Mouse (Mus musculus): ENCODE measurements around the gene Gm21969. TPM values are rescaled to one million over a fixed set of nuclear protein-coding genes. Genes with fewer than 3 reads are reported as not detected.

Gene Gm21969
- polyA plus RNA-seq, 1 experiment from 2014 or later = 0.04 TPM

- WGBS (ENCODE audit: insufficient replicate concordance) = 71% methylated on average over 11 of the region's 11 CpGs
- H3K27ac ChIP-seq (ENCODE audit: low read depth) = no peak overlapping the region
- no peak for DNase-seq
Measured at GRCm38 (mm10) chr4:139583629-139584245, 19.2 kb upstream of the Gm21969 start.

DNA sequence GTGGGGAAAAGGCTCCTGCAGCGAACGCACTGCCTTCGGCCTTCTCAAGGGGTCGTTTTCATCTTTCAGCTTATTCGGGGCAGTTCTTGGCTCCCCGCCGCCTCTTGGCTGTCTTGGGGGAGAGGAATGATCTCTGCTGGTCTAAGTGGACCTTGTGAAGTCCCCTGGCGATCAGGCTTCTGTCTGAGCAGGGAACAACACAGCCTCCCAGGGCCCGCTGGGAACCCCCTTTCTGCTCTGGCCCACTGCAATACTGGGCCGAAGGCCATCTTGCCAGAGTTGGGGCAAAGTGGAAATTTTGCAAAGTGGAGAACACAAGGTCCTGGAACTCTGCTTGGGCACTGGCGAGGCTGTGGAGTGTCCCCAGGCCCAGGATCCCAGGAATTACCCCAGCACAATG, 18.3 kb upstream of the Gm21969 start:
- Histone ChIP-seq H3K4me3 (ENCODE audit: low read depth, low read length) (no peak overlapping the region), H3K4me1 (ENCODE audit: insufficient read depth) (peaks cover 49% of the 10 kb centered on the region), H3K27ac (ENCODE audit: low read depth) (no peak overlapping the region), H3K4me2 (ENCODE audit: low read depth, low read length) (no peak overlapping the region), H3K9ac (replicated peaks) (no peak overlapping the region), H3K36me3 (replicated peaks; ENCODE audit: insufficient read depth, low read length) (no peaks in the 10 kb centered on the region), H3K9me3 (ENCODE audit: low read length) (no peaks in the 10 kb centered on the region), H3K27me3 (ENCODE audit: insufficient read depth, low read length) (no peaks in the 10 kb centered on the region)
- TF ChIP-seq EP300 (IDR thresholded peaks at IDR 0.05; ENCODE audit: low read depth) (no peak), CTCF (IDR thresholded peaks at IDR 0.05; ENCODE audit: low read depth) (no peak)
- DNase-seq (no peak), ATAC-seq (no peak)
- WGBS (ENCODE audit: insufficient replicate concordance) = 81% methylated on average over 11 of the region's 11 CpGs

More at GRCm38 (mm10) chr4:139583629-139584245, 19.2 kb upstream of the Gm21969 start:
- H3K4me3 ChIP-seq (ENCODE audit: low read depth, low read length) = no peak overlapping the region
- H3K9me3 ChIP-seq (ENCODE audit: low read length) = no peaks in the 10 kb centered on the region
- no peak for ATAC-seq
- peak overlapping the region; percentile 21; the same call in 1 of the 2 replicates for H3K9ac ChIP-seq (replicated peaks)
- no peaks in the 10 kb centered on the region for H3K27me3 ChIP-seq (ENCODE audit: insufficient read depth, low read length)
- no peaks in the 10 kb centered on the region for H3K36me3 ChIP-seq (replicated peaks; ENCODE audit: insufficient read depth, low read length)
- peaks cover 59% of the 10 kb centered on the region for H3K4me1 ChIP-seq (ENCODE audit: insufficient read depth)
- H3K4me2 ChIP-seq (ENCODE audit: low read depth, low read length) = no peak overlapping the region
- TF ChIP-seq CTCF (IDR thresholded peaks at IDR 0.05; ENCODE audit: low read depth) = no peak
- no peak for TF ChIP-seq EP300 (IDR thresholded peaks at IDR 0.05; ENCODE audit: low read depth)

- Histone ChIP-seq H3K36me3 (replicated peaks; ENCODE audit: insufficient read depth, low read length) (no peaks in the 10 kb centered on the region), H3K9me3 (ENCODE audit: low read length) (no peaks in the 10 kb centered on the region), H3K4me1 (ENCODE audit: insufficient read depth) (peaks cover 44% of the 10 kb centered on the region), H3K4me3 (ENCODE audit: low read depth, low read length) (no peak overlapping the region), H3K27ac (ENCODE audit: low read depth) (no peak overlapping the region), H3K4me2 (ENCODE audit: low read depth, low read length) (no peak overlapping the region), H3K9ac (replicated peaks) (no peak overlapping the region), H3K27me3 (ENCODE audit: insufficient read depth, low read length) (no peaks in the 10 kb centered on the region)
- TF ChIP-seq EP300 (IDR thresholded peaks at IDR 0.05; ENCODE audit: low read depth) (no peak), CTCF (IDR thresholded peaks at IDR 0.05; ENCODE audit: low read depth) (no peak)
- ATAC-seq (peak; percentile 72), DNase-seq (peak; percentile 65)
- WGBS (ENCODE audit: insufficient replicate concordance) = 63% methylated on average over 7 of the region's 7 CpGs
Measured at GRCm38 (mm10) chr4:139585713-139586112, 17.3 kb upstream of the Gm21969 start.

DNA sequence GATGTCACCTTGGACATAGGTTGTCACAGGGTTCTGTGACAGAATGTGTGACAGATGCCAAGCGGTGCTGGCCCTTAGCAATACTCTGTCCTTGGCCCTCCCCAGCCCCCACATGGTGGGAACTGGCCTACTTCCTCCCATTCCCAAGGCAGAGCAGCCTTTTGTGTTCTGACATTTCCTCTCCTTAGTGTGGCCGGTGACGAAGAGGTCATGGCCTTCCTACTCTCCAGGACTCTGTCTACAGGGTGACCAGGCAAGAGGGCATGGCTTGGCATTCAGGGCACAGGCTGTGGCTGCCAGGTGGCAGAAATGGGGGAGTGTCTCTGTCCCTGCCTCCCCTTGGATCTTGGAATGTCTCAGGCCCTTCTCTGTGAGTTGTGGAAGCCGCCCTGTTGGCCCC, 15.6 kb upstream of the Gm21969 start:
- no peak for TF ChIP-seq CTCF (IDR thresholded peaks at IDR 0.05; ENCODE audit: low read depth)
- no peak for TF ChIP-seq EP300 (IDR thresholded peaks at IDR 0.05; ENCODE audit: low read depth)
- DNase-seq = no peak
- H3K4me1 ChIP-seq (ENCODE audit: insufficient read depth) = peaks cover 29% of the 10 kb centered on the region
- H3K4me2 ChIP-seq (ENCODE audit: low read depth, low read length) = no peak overlapping the region
- no peaks in the 10 kb centered on the region for H3K36me3 ChIP-seq (replicated peaks; ENCODE audit: insufficient read depth, low read length)
- 0 out of 2 replicates have a peak, but pooled peaks have one; percentile 13 for ATAC-seq
- WGBS (ENCODE audit: insufficient replicate concordance) = 59% methylated on average over 4 of the region's 4 CpGs
- no peak overlapping the region for H3K9ac ChIP-seq (replicated peaks)
- 0 out of 2 replicates have a peak overlapping the region, but pooled peaks have one; percentile 39 for H3K27ac ChIP-seq (ENCODE audit: low read depth)
- no peaks in the 10 kb centered on the region for H3K27me3 ChIP-seq (ENCODE audit: insufficient read depth, low read length)
- H3K9me3 ChIP-seq (ENCODE audit: low read length) = no peaks in the 10 kb centered on the region
- no peak overlapping the region for H3K4me3 ChIP-seq (ENCODE audit: low read depth, low read length)

DNA sequence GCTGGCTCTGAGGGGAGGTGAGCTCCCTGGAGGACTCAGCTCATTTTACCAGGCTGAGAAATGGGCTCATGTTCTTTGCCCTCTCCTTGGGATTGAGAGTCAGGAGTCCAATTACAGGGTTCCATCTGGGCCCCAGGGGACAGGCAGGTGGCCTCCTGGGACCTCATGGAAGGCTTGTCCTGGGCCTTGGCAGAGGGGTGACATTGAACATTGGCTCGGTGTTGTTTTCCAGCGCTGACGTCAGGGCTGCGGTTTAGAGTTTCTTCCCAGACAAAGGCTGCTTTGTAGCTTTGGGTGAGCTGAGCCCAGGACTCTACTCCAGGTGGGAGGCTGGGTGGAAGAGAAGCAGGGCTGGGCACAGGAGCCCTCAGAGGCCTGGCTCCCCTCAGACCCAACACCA, 15.2 kb upstream of the Gm21969 start:
- Histone ChIP-seq H3K36me3 (replicated peaks; ENCODE audit: insufficient read depth, low read length) (no peaks in the 10 kb centered on the region), H3K4me1 (ENCODE audit: insufficient read depth) (peaks cover 25% of the 10 kb centered on the region), H3K9ac (replicated peaks) (no peak overlapping the region), H3K4me3 (ENCODE audit: low read depth, low read length) (no peak overlapping the region), H3K27me3 (ENCODE audit: insufficient read depth, low read length) (no peaks in the 10 kb centered on the region), H3K9me3 (ENCODE audit: low read length) (no peaks in the 10 kb centered on the region), H3K27ac (ENCODE audit: low read depth) (0 out of 2 replicates have a peak overlapping the region, but pooled peaks have one; percentile 39), H3K4me2 (ENCODE audit: low read depth, low read length) (no peak overlapping the region)
- 85% methylated on average over 4 of the region's 4 CpGs for WGBS (ENCODE audit: insufficient replicate concordance)
- TF ChIP-seq EP300 (IDR thresholded peaks at IDR 0.05; ENCODE audit: low read depth) = no peak
- TF ChIP-seq CTCF (IDR thresholded peaks at IDR 0.05; ENCODE audit: low read depth) = no peak
- DNase-seq (no peak), ATAC-seq (no peak)

DNA sequence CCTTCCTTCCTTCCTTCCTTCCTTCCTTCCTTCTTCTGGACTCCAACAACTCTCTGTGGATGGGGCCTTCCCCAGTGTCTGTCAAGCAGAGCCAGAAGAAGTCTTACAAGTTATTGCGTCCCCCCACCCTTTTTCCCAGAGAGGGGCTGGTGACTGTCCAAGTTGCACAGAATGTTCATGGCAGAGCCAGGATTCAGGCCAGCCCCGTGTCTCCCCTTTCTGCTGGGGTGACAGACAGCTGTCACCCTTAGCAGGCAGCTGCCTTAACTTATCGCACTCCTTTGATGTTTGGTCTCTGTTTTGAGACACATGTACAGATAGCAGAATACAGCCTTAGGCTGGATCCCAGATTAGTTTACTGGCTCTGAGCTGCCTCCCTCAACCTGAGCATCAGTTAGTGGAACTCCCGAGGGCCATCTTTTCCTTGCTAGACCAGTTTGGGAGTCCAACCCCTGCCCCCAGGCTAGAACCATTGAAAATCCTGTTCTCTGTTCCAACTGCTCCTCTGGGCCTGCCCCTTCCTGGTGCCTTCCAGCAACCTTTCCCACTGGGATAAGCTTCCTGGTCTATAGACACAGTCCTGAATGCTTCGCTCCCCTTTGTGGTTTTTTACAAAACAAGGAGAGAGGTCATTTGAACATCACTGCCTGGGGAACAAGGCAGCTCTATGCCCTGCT, 13.5 kb upstream of the Gm21969 start:
- Histone ChIP-seq H3K4me1 (ENCODE audit: insufficient read depth) (peaks cover 24% of the 10 kb centered on the region), H3K9me3 (ENCODE audit: low read length) (no peaks in the 10 kb centered on the region), H3K9ac (replicated peaks) (no peak overlapping the region), H3K27me3 (ENCODE audit: insufficient read depth, low read length) (no peaks in the 10 kb centered on the region), H3K36me3 (replicated peaks; ENCODE audit: insufficient read depth, low read length) (no peaks in the 10 kb centered on the region), H3K4me3 (ENCODE audit: low read depth, low read length) (no peak overlapping the region), H3K4me2 (ENCODE audit: low read depth, low read length) (no peak overlapping the region), H3K27ac (ENCODE audit: low read depth) (no peak overlapping the region)
- ATAC-seq = no peak
- DNase-seq = no peak
- TF ChIP-seq CTCF (IDR thresholded peaks at IDR 0.05; ENCODE audit: low read depth) = no peak
- TF ChIP-seq EP300 (IDR thresholded peaks at IDR 0.05; ENCODE audit: low read depth) = no peak
- WGBS (ENCODE audit: insufficient replicate concordance) = 73% methylated on average over 5 of the region's 5 CpGs
